Mouse (Mus musculus): Measurements from ENCODE around the gene Nfia. TPM values are rescaled to one million over a fixed set of nuclear protein-coding genes. Genes with fewer than 3 reads are reported as not detected.

Nfia gene
- polyA plus RNA-seq, 1 experiment from 2014 or later: 78.4 TPM

- Histone ChIP-seq H3K9me3 (ENCODE audit: control insufficient read depth, low read depth, low read length) (no peaks in the 10 kb centered on the region), H3K9ac (replicated peaks; ENCODE audit: low read depth, low read length) (no peak overlapping the region), H3K27ac (ENCODE audit: low read length) (no peak overlapping the region), H3K27me3 (ENCODE audit: control insufficient read depth, insufficient read depth, low read length) (no peaks in the 10 kb centered on the region), H3K4me3 (ENCODE audit: low read depth, low read length) (no peak overlapping the region), H3K36me3 (ENCODE audit: control insufficient read depth, insufficient read depth, low read length) (peaks cover 18% of the 10 kb centered on the region), H3K4me2 (replicated peaks; ENCODE audit: low read depth, low read length) (no peak overlapping the region), H3K4me1 (ENCODE audit: control insufficient read depth, insufficient read depth, low read length) (peaks cover 3% of the 10 kb centered on the region; the same call in 1 of the 2 replicates)
- no peak for ATAC-seq (ENCODE audit: insufficient number of reproducible peaks, insufficient read depth, low FRiP score, low read depth)
- WGBS: 87% methylated on average over 3 of the region's 3 CpGs
These were observed 9.5 kb downstream of the Nfia start for GRCm38 (mm10) chr4:97782069-97782468.

GRCm38 (mm10) chr4:97782497-97782896 lies 10.0 kb downstream of the Nfia start:
- peaks cover 3% of the 10 kb centered on the region; the same call in 1 of the 2 replicates for H3K4me1 ChIP-seq (ENCODE audit: control insufficient read depth, insufficient read depth, low read length)
- no peaks in the 10 kb centered on the region for H3K27me3 ChIP-seq (ENCODE audit: control insufficient read depth, insufficient read depth, low read length)
- 93% methylated on average over 6 of the region's 6 CpGs for WGBS
- no peak overlapping the region for H3K9ac ChIP-seq (replicated peaks; ENCODE audit: low read depth, low read length)
- no peak overlapping the region for H3K4me3 ChIP-seq (ENCODE audit: low read depth, low read length)
- H3K36me3 ChIP-seq (ENCODE audit: control insufficient read depth, insufficient read depth, low read length): peaks cover 22% of the 10 kb centered on the region
- H3K9me3 ChIP-seq (ENCODE audit: control insufficient read depth, low read depth, low read length): no peaks in the 10 kb centered on the region
- ATAC-seq (ENCODE audit: insufficient number of reproducible peaks, insufficient read depth, low FRiP score, low read depth): no peak
- H3K4me2 ChIP-seq (replicated peaks; ENCODE audit: low read depth, low read length): no peak overlapping the region
- H3K27ac ChIP-seq (ENCODE audit: low read length): no peak overlapping the region

GRCm38 (mm10) chr4:97783073-97783879 lies 10.7 kb downstream of the Nfia start:
- H3K36me3 ChIP-seq (ENCODE audit: control insufficient read depth, insufficient read depth, low read length): peaks cover 22% of the 10 kb centered on the region
- no peaks in the 10 kb centered on the region for H3K9me3 ChIP-seq (ENCODE audit: control insufficient read depth, low read depth, low read length)
- 96% methylated on average over 26 of the region's 26 CpGs for WGBS

GRCm38 (mm10) chr4:97784236-97784635 lies 11.7 kb downstream of the Nfia start:
- H3K4me2 ChIP-seq (replicated peaks; ENCODE audit: low read depth, low read length): no peak overlapping the region
- H3K4me1 ChIP-seq (ENCODE audit: control insufficient read depth, insufficient read depth, low read length): peaks cover 3% of the 10 kb centered on the region; the same call in 1 of the 2 replicates
- H3K4me3 ChIP-seq (ENCODE audit: low read depth, low read length): no peak overlapping the region
- no peak overlapping the region for H3K9ac ChIP-seq (replicated peaks; ENCODE audit: low read depth, low read length)
- 85% methylated on average over 11 of the region's 11 CpGs for WGBS
- ATAC-seq (ENCODE audit: insufficient number of reproducible peaks, insufficient read depth, low FRiP score, low read depth): no peak
- H3K27ac ChIP-seq (ENCODE audit: low read length): no peak overlapping the region
- H3K27me3 ChIP-seq (ENCODE audit: control insufficient read depth, insufficient read depth, low read length): no peaks in the 10 kb centered on the region
- no peaks in the 10 kb centered on the region for H3K9me3 ChIP-seq (ENCODE audit: control insufficient read depth, low read depth, low read length)
- H3K36me3 ChIP-seq (ENCODE audit: control insufficient read depth, insufficient read depth, low read length): peaks cover 22% of the 10 kb centered on the region

More at GRCm38 (mm10) chr4:97783073-97783879, 10.7 kb downstream of the Nfia start:
- Histone ChIP-seq H3K9ac (replicated peaks; ENCODE audit: low read depth, low read length) (no peak overlapping the region), H3K4me3 (ENCODE audit: low read depth, low read length) (no peak overlapping the region), H3K27ac (ENCODE audit: low read length) (no peak overlapping the region), H3K4me1 (ENCODE audit: control insufficient read depth, insufficient read depth, low read length) (peaks cover 3% of the 10 kb centered on the region; the same call in 1 of the 2 replicates), H3K27me3 (ENCODE audit: control insufficient read depth, insufficient read depth, low read length) (no peaks in the 10 kb centered on the region), H3K4me2 (replicated peaks; ENCODE audit: low read depth, low read length) (no peak overlapping the region)
- no peak for ATAC-seq (ENCODE audit: insufficient number of reproducible peaks, insufficient read depth, low FRiP score, low read depth)

- Histone ChIP-seq H3K9me3 (ENCODE audit: control insufficient read depth, low read depth, low read length) (no peaks in the 10 kb centered on the region), H3K36me3 (ENCODE audit: control insufficient read depth, insufficient read depth, low read length) (peaks cover 22% of the 10 kb centered on the region), H3K4me2 (replicated peaks; ENCODE audit: low read depth, low read length) (no peak overlapping the region), H3K27ac (ENCODE audit: low read length) (no peak overlapping the region), H3K27me3 (ENCODE audit: control insufficient read depth, insufficient read depth, low read length) (no peaks in the 10 kb centered on the region), H3K9ac (replicated peaks; ENCODE audit: low read depth, low read length) (no peak overlapping the region), H3K4me3 (ENCODE audit: low read depth, low read length) (no peak overlapping the region), H3K4me1 (ENCODE audit: control insufficient read depth, insufficient read depth, low read length) (peaks cover 3% of the 10 kb centered on the region; the same call in 1 of the 2 replicates)
- no peak for ATAC-seq (ENCODE audit: insufficient number of reproducible peaks, insufficient read depth, low FRiP score, low read depth)
- 83% methylated on average over 8 of the region's 8 CpGs for WGBS
These were observed 13.2 kb downstream of the Nfia start for GRCm38 (mm10) chr4:97785547-97786271.

- Histone ChIP-seq H3K9ac (replicated peaks; ENCODE audit: low read depth, low read length) (no peak overlapping the region), H3K27me3 (ENCODE audit: control insufficient read depth, insufficient read depth, low read length) (no peaks in the 10 kb centered on the region), H3K4me1 (ENCODE audit: control insufficient read depth, insufficient read depth, low read length) (peaks cover 3% of the 10 kb centered on the region; the same call in 1 of the 2 replicates), H3K4me2 (replicated peaks; ENCODE audit: low read depth, low read length) (no peak overlapping the region), H3K36me3 (ENCODE audit: control insufficient read depth, insufficient read depth, low read length) (peaks cover 22% of the 10 kb centered on the region), H3K27ac (ENCODE audit: low read length) (no peak overlapping the region), H3K4me3 (ENCODE audit: low read depth, low read length) (no peak overlapping the region), H3K9me3 (ENCODE audit: control insufficient read depth, low read depth, low read length) (no peaks in the 10 kb centered on the region)
- WGBS: 56% methylated on average over 8 of the region's 8 CpGs
- ATAC-seq (ENCODE audit: insufficient number of reproducible peaks, insufficient read depth, low FRiP score, low read depth): no peak
These were observed 14.0 kb downstream of the Nfia start for GRCm38 (mm10) chr4:97786571-97786970.

GRCm38 (mm10) chr4:97787515-97787914 lies 15.0 kb downstream of the Nfia start:
- Histone ChIP-seq H3K27ac (ENCODE audit: low read length) (no peak overlapping the region), H3K4me1 (ENCODE audit: control insufficient read depth, insufficient read depth, low read length) (peaks cover 3% of the 10 kb centered on the region; the same call in 1 of the 2 replicates), H3K9ac (replicated peaks; ENCODE audit: low read depth, low read length) (no peak overlapping the region), H3K27me3 (ENCODE audit: control insufficient read depth, insufficient read depth, low read length) (no peaks in the 10 kb centered on the region), H3K4me3 (ENCODE audit: low read depth, low read length) (no peak overlapping the region), H3K9me3 (ENCODE audit: control insufficient read depth, low read depth, low read length) (no peaks in the 10 kb centered on the region), H3K4me2 (replicated peaks; ENCODE audit: low read depth, low read length) (no peak overlapping the region), H3K36me3 (ENCODE audit: control insufficient read depth, insufficient read depth, low read length) (peaks cover 22% of the 10 kb centered on the region)
- no peak for ATAC-seq (ENCODE audit: insufficient number of reproducible peaks, insufficient read depth, low FRiP score, low read depth)
- 76% methylated on average over 3 of the region's 3 CpGs for WGBS

- Histone ChIP-seq H3K27ac (ENCODE audit: low read length) (no peak overlapping the region), H3K4me3 (ENCODE audit: low read depth, low read length) (no peak overlapping the region), H3K4me1 (ENCODE audit: control insufficient read depth, insufficient read depth, low read length) (peaks cover 3% of the 10 kb centered on the region; the same call in 1 of the 2 replicates), H3K9ac (replicated peaks; ENCODE audit: low read depth, low read length) (no peak overlapping the region), H3K9me3 (ENCODE audit: control insufficient read depth, low read depth, low read length) (no peaks in the 10 kb centered on the region), H3K36me3 (ENCODE audit: control insufficient read depth, insufficient read depth, low read length) (peaks cover 19% of the 10 kb centered on the region; the same call in 1 of the 2 replicates), H3K27me3 (ENCODE audit: control insufficient read depth, insufficient read depth, low read length) (no peaks in the 10 kb centered on the region), H3K4me2 (replicated peaks; ENCODE audit: low read depth, low read length) (no peak overlapping the region)
- no peak for ATAC-seq (ENCODE audit: insufficient number of reproducible peaks, insufficient read depth, low FRiP score, low read depth)
- 76% methylated on average over 4 of the region's 4 CpGs for WGBS
These were observed 16.0 kb downstream of the Nfia start for GRCm38 (mm10) chr4:97788537-97788936.

All from stomach, embryonic 14.5 days (tissue).